Mouse (Mus musculus) adrenal gland (tissue): ENCODE measurements around the gene Krtap17-1.

Experiments used
- intact Hi-C: fragments of 180-260 bp; cut with DNase I; formaldehyde crosslinking; loops from one replicate; pipeline ENCODE4 v1.15.1; 2025

Krtap17-1 gene

GRCm38 (mm10) chr11:99978953-99979352 lies 14.8 kb downstream of the Krtap17-1 start, which contains the start of gene Krtap29-1:
TSS of gene Krtap29-1 (minus strand) at chr11:99979053.
- intact Hi-C loops = no loop called here

DNA sequence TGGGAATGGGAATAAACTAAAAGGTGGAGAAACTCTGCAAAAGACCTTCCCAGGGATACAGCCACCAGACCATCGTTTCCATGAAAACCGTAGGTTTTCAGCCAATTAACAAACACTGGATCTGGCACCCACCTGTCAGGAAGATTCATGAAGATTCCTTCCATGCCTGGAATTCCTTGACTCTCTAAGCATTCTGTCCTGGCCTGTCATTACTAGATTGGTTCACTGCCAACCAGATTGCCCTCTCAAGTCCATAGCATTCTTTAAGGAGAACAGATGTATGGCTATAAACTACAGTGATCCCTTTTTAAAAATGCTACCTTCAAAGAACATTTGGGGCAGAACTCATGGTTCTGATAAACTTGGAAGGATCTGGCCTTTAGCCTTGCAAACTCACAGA lies 27.8 kb downstream of the Krtap17-1 start:
- intact Hi-C loops = no loop called here

DNA sequence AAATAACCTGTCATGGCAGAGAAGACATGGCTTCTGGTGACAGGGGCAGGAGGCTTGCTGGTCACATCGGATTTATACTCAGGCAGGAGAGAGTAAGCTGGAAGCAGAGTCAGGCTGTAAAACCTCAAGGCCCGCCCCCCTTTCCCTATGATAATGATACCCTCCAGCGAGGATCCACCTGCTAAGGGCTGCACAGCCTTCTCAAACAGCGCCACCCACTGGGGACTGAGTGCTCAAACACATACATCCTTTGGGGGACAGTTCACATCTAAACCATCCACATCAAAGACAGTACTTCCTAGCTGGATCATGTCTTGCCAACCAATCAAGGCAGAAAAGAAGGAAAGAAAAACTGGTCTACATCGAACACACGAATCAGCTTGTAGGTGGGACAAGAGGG lies 29.6 kb downstream of the Krtap17-1 start:
- intact Hi-C loops = no loop called here

GRCm38 (mm10) chr11:99948175-99948574 lies 45.6 kb downstream of the Krtap17-1 start, which contains the start of gene Krtap9-5:
TSS of gene Krtap9-5 (plus strand) at chr11:99948475.
- intact Hi-C loops = no loop called here
